Mouse (Mus musculus): ENCODE measurements around the gene 1700021F05Rik. TPM values are rescaled to one million over a fixed set of nuclear protein-coding genes. Genes with fewer than 3 reads are reported as not detected.

The 1700021F05Rik gene
- polyA plus RNA-seq, 1 experiment: 10.0 TPM

- H3K36me3 ChIP-seq (ENCODE audit: control insufficient read depth, insufficient read depth, low read length): no peaks in the 10 kb centered on the region
Measured at GRCm38 (mm10) chr10:43502599-43502998, 38.2 kb downstream of the 1700021F05Rik start.

DNA sequence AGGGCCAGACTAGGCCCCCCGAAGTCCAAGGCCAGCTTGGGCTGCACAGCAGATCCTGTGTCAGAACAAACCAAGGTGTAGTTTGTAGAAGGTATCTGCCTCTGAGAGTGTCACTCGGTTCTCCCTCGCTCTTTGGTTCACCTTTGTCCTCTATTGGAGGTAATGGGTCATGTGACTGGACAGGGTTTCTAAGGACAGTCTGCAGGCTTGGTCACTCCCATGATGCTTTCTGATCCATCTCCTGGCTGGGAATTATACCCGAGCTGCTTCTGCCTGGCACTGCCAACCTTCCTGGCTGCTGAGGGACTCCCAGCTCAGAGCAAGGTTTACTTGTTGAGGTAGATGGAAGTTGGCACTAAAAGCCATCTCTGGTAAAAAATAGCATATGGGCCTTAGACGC lies 49.9 kb downstream of the 1700021F05Rik start:
- no peaks in the 10 kb centered on the region for H3K4me1 ChIP-seq (ENCODE audit: control insufficient read depth, insufficient read depth, low read length)
- H3K27me3 ChIP-seq (ENCODE audit: control insufficient read depth, insufficient read depth, low read length): no peaks in the 10 kb centered on the region
- no peak overlapping the region for H3K27ac ChIP-seq (ENCODE audit: control insufficient read depth, insufficient read depth, low read depth, low read length)
- no peaks in the 10 kb centered on the region for H3K36me3 ChIP-seq (ENCODE audit: control insufficient read depth, insufficient read depth, low read length)
- no peak overlapping the region for H3K4me3 ChIP-seq (ENCODE audit: control insufficient read depth, low read depth, low read length)
- TF ChIP-seq CTCF (IDR thresholded peaks at IDR 0.05; ENCODE audit: control insufficient read depth, insufficient read depth, insufficient replicate concordance, low read depth, low read length) (no peak), POLR2A (IDR thresholded peaks at IDR 0.05; ENCODE audit: control insufficient read depth, low read depth, low read length) (no peak)

More at GRCm38 (mm10) chr10:43502599-43502998, 38.2 kb downstream of the 1700021F05Rik start:
- no peaks in the 10 kb centered on the region for H3K4me1 ChIP-seq (ENCODE audit: control insufficient read depth, insufficient read depth, low read length)
- no peak overlapping the region for H3K4me3 ChIP-seq (ENCODE audit: control insufficient read depth, low read depth, low read length)
- H3K27ac ChIP-seq (ENCODE audit: control insufficient read depth, insufficient read depth, low read depth, low read length): no peak overlapping the region
- H3K27me3 ChIP-seq (ENCODE audit: control insufficient read depth, insufficient read depth, low read length): no peaks in the 10 kb centered on the region
- TF ChIP-seq CTCF (IDR thresholded peaks at IDR 0.05; ENCODE audit: control insufficient read depth, insufficient read depth, insufficient replicate concordance, low read depth, low read length) (no peak), POLR2A (IDR thresholded peaks at IDR 0.05; ENCODE audit: control insufficient read depth, low read depth, low read length) (no peak)

DNA sequence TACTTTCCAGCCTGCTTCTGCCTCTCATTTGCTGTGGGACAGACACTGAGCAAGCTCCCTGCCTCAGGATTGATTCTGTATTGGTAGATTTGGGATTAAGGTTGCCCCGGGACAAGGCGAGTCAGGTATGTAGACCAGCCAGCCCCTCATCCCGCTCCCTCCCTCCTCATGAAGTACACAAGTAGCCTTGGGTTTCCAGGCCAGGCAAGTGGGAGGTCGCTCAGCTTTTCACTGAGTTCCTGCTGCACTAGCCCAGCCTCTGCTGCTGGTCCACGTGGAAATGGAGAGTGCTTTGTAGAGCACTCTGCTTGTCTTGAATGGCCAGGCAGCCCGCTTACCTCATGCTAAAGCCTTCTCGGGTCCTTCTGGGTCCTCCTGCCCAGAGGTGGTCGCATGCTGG lies 50.8 kb downstream of the 1700021F05Rik start:
- no peak for TF ChIP-seq CTCF (IDR thresholded peaks at IDR 0.05; ENCODE audit: control insufficient read depth, insufficient read depth, insufficient replicate concordance, low read depth, low read length)
- TF ChIP-seq POLR2A (IDR thresholded peaks at IDR 0.05; ENCODE audit: control insufficient read depth, low read depth, low read length): no peak
- Histone ChIP-seq H3K4me3 (ENCODE audit: control insufficient read depth, low read depth, low read length) (no peak overlapping the region), H3K36me3 (ENCODE audit: control insufficient read depth, insufficient read depth, low read length) (no peaks in the 10 kb centered on the region), H3K27ac (ENCODE audit: control insufficient read depth, insufficient read depth, low read depth, low read length) (no peak overlapping the region), H3K27me3 (ENCODE audit: control insufficient read depth, insufficient read depth, low read length) (no peaks in the 10 kb centered on the region), H3K4me1 (ENCODE audit: control insufficient read depth, insufficient read depth, low read length) (no peaks in the 10 kb centered on the region)

DNA sequence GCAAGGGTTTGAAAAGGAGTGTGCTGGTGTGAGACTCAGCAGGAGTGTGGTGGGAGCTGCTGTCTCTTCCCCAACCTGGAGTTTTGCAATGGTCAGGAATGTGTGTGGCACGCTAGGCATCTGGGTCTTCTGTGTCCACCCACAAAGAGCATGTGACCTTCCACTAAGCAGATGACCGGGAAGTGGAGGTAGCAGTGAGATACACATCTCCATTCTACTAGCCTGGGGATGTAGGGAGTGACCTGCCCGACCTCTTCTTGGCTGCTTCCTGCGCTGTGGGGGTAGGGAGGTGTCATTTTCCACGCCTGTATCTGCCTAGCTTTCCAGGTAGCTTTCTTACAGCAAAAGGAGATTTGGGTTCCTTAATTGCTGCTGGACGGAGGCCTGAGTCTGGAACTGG lies 51.2 kb downstream of the 1700021F05Rik start:
- Histone ChIP-seq H3K4me1 (ENCODE audit: control insufficient read depth, insufficient read depth, low read length) (no peaks in the 10 kb centered on the region), H3K27ac (ENCODE audit: control insufficient read depth, insufficient read depth, low read depth, low read length) (no peak overlapping the region), H3K36me3 (ENCODE audit: control insufficient read depth, insufficient read depth, low read length) (no peaks in the 10 kb centered on the region), H3K4me3 (ENCODE audit: control insufficient read depth, low read depth, low read length) (no peak overlapping the region), H3K27me3 (ENCODE audit: control insufficient read depth, insufficient read depth, low read length) (no peaks in the 10 kb centered on the region)
- TF ChIP-seq CTCF (IDR thresholded peaks at IDR 0.05; ENCODE audit: control insufficient read depth, insufficient read depth, insufficient replicate concordance, low read depth, low read length): no peak
- no peak for TF ChIP-seq POLR2A (IDR thresholded peaks at IDR 0.05; ENCODE audit: control insufficient read depth, low read depth, low read length)

DNA sequence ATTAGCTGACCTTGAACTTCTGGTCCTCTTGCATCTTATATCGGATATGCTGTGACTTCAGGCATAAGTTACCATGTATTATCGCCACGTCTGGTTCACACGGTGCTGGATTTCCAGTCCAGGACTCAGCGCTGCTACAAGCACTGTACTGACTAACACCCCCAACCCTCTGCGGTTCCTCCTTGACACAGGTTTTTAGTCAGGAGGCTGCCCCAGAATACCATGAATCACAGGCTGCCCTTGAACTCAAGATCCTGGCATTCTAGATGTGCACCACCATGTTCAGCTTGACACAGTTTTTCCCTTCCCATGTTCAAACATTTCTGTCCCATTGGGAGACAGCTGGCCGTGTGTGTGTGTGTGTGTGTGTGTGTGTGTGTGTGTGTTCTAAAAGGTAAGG lies 51.7 kb downstream of the 1700021F05Rik start:
- Histone ChIP-seq H3K27ac (ENCODE audit: control insufficient read depth, insufficient read depth, low read depth, low read length) (no peak overlapping the region), H3K4me1 (ENCODE audit: control insufficient read depth, insufficient read depth, low read length) (no peaks in the 10 kb centered on the region), H3K27me3 (ENCODE audit: control insufficient read depth, insufficient read depth, low read length) (no peaks in the 10 kb centered on the region), H3K36me3 (ENCODE audit: control insufficient read depth, insufficient read depth, low read length) (no peaks in the 10 kb centered on the region), H3K4me3 (ENCODE audit: control insufficient read depth, low read depth, low read length) (no peak overlapping the region)
- TF ChIP-seq POLR2A (IDR thresholded peaks at IDR 0.05; ENCODE audit: control insufficient read depth, low read depth, low read length) (no peak), CTCF (IDR thresholded peaks at IDR 0.05; ENCODE audit: control insufficient read depth, insufficient read depth, insufficient replicate concordance, low read depth, low read length) (no peak)

- no peak for TF ChIP-seq CTCF (IDR thresholded peaks at IDR 0.05; ENCODE audit: control insufficient read depth, insufficient read depth, insufficient replicate concordance, low read depth, low read length)
- TF ChIP-seq POLR2A (IDR thresholded peaks at IDR 0.05; ENCODE audit: control insufficient read depth, low read depth, low read length): no peak
Measured at GRCm38 (mm10) chr10:43488258-43488657, 52.5 kb downstream of the 1700021F05Rik start.

GRCm38 (mm10) chr10:43487441-43488010 lies 53.3 kb downstream of the 1700021F05Rik start:
- no peak for TF ChIP-seq CTCF (IDR thresholded peaks at IDR 0.05; ENCODE audit: control insufficient read depth, insufficient read depth, insufficient replicate concordance, low read depth, low read length)
- no peak for TF ChIP-seq POLR2A (IDR thresholded peaks at IDR 0.05; ENCODE audit: control insufficient read depth, low read depth, low read length)
- no peak overlapping the region for H3K27ac ChIP-seq (ENCODE audit: control insufficient read depth, insufficient read depth, low read depth, low read length)
- no peaks in the 10 kb centered on the region for H3K36me3 ChIP-seq (ENCODE audit: control insufficient read depth, insufficient read depth, low read length)
- H3K27me3 ChIP-seq (ENCODE audit: control insufficient read depth, insufficient read depth, low read length): no peaks in the 10 kb centered on the region
- no peaks in the 10 kb centered on the region for H3K4me1 ChIP-seq (ENCODE audit: control insufficient read depth, insufficient read depth, low read length)
- H3K4me3 ChIP-seq (ENCODE audit: control insufficient read depth, low read depth, low read length): no peak overlapping the region

More at GRCm38 (mm10) chr10:43488258-43488657, 52.5 kb downstream of the 1700021F05Rik start:
- Histone ChIP-seq H3K4me1 (ENCODE audit: control insufficient read depth, insufficient read depth, low read length) (no peaks in the 10 kb centered on the region), H3K27ac (ENCODE audit: control insufficient read depth, insufficient read depth, low read depth, low read length) (no peak overlapping the region), H3K36me3 (ENCODE audit: control insufficient read depth, insufficient read depth, low read length) (no peaks in the 10 kb centered on the region), H3K4me3 (ENCODE audit: control insufficient read depth, low read depth, low read length) (no peak overlapping the region), H3K27me3 (ENCODE audit: control insufficient read depth, insufficient read depth, low read length) (no peaks in the 10 kb centered on the region)
